In genomic region chr6:29496270-29496669, GRCm38 (mm10) we compare ENCODE assay signal across 16 mouse cellular contexts. TPM values are rescaled to one million over a fixed set of nuclear protein-coding genes. Genes with fewer than 3 reads are reported as not detected.
A peak's percentile ranks its signal among the peaks of the same experiment; 100 is the strongest.
DNase-seq lines count a peak whose midpoint lies in the region; ATAC-seq and TF ChIP-seq lines count a peak whose summit lies in the region.
"Had no signal": no experiment of that assay in that cellular context is flagged by ENCODE, and none has a peak within 500 bp of the region (broad histone marks: within the 10 kb centered on the region; RNA-seq: fewer than 3 reads in every experiment).

No protein-coding gene starts in this region.

- no peak overlapping the region for H3K27ac ChIP-seq in forebrain, embryonic 10.5 days
- H3K27ac ChIP-seq in forebrain, embryonic 15.5 days (replicated peaks) = no peak overlapping the region
- H3K27ac ChIP-seq in heart, embryonic 15.5 days = no peak overlapping the region
- no peak overlapping the region for H3K27ac ChIP-seq in lung, embryonic 15.5 days
- no peak overlapping the region for H3K27ac ChIP-seq in hindbrain, postnatal 0 days
- H3K27ac ChIP-seq: hindbrain, embryonic 15.5 days had no signal

- WGBS in forebrain, embryonic 10.5 days = 17% methylated on average over 25 of the region's 25 CpGs
- WGBS in forebrain, embryonic 15.5 days = 9% methylated on average over 25 of the region's 25 CpGs
- WGBS in heart, embryonic 15.5 days = 32% methylated on average over 25 of the region's 25 CpGs
- 30% methylated on average over 25 of the region's 25 CpGs for WGBS in lung, embryonic 15.5 days
- WGBS in hindbrain, postnatal 0 days = 19% methylated on average over 24 of the region's 25 CpGs

- H3K4me2 ChIP-seq in forebrain, embryonic 15.5 days (replicated peaks) = no peak overlapping the region
- H3K4me2 ChIP-seq in heart, embryonic 15.5 days = peak overlapping the region; percentile 9; the same call in 1 of the 2 replicates
- H3K4me2 ChIP-seq in lung, embryonic 15.5 days = no peak overlapping the region
- peak overlapping the region; percentile 25; the same call in 1 of the 2 replicates for H3K4me2 ChIP-seq in hindbrain, postnatal 0 days (ENCODE audit: low read depth, low read length)
- H3K4me2 ChIP-seq: hindbrain, embryonic 15.5 days had no signal

- peaks cover 79% of the 10 kb centered on the region for H3K27me3 ChIP-seq in forebrain, embryonic 10.5 days (ENCODE audit: poor library complexity, severe bottlenecking)
- H3K27me3 ChIP-seq in forebrain, embryonic 15.5 days = peaks cover 30% of the 10 kb centered on the region
- H3K27me3 ChIP-seq in heart, embryonic 15.5 days = peaks cover 29% of the 10 kb centered on the region
- H3K27me3 ChIP-seq in lung, embryonic 15.5 days = peaks cover 16% of the 10 kb centered on the region
- peaks cover 14% of the 10 kb centered on the region; the same call in 1 of the 2 replicates for H3K27me3 ChIP-seq in hindbrain, postnatal 0 days (ENCODE audit: insufficient read depth, low read length)

- H3K36me3 ChIP-seq in forebrain, embryonic 10.5 days (replicated peaks) = peaks cover 8% of the 10 kb centered on the region
- H3K36me3 ChIP-seq in forebrain, embryonic 15.5 days = no peaks in the 10 kb centered on the region
- H3K36me3 ChIP-seq in heart, embryonic 15.5 days = no peaks in the 10 kb centered on the region
- peaks cover 2% of the 10 kb centered on the region; the same call in 1 of the 2 replicates for H3K36me3 ChIP-seq in lung, embryonic 15.5 days
- H3K36me3 ChIP-seq in hindbrain, postnatal 0 days (ENCODE audit: insufficient read depth, low read length) = no peaks in the 10 kb centered on the region
- H3K36me3 ChIP-seq: hindbrain, embryonic 15.5 days had no signal

- H3K4me3 ChIP-seq in forebrain, embryonic 10.5 days = peak overlapping the region; percentile 31
- no peak overlapping the region for H3K4me3 ChIP-seq in forebrain, embryonic 15.5 days
- no peak overlapping the region for H3K4me3 ChIP-seq in heart, embryonic 15.5 days
- H3K4me3 ChIP-seq in lung, embryonic 15.5 days = no peak overlapping the region
- no peak overlapping the region for H3K4me3 ChIP-seq in hindbrain, postnatal 0 days (ENCODE audit: low read length)
- H3K4me3 ChIP-seq: hindbrain, embryonic 15.5 days had no signal

- H3K4me1 ChIP-seq in forebrain, embryonic 10.5 days = peaks cover 12% of the 10 kb centered on the region
- H3K4me1 ChIP-seq in forebrain, embryonic 15.5 days = no peaks in the 10 kb centered on the region
- no peaks in the 10 kb centered on the region for H3K4me1 ChIP-seq in heart, embryonic 15.5 days (replicated peaks)
- no peaks in the 10 kb centered on the region for H3K4me1 ChIP-seq in lung, embryonic 15.5 days
- no peaks in the 10 kb centered on the region for H3K4me1 ChIP-seq in hindbrain, postnatal 0 days (ENCODE audit: insufficient read depth, low read length)
- H3K4me1 ChIP-seq: hindbrain, embryonic 15.5 days had no signal

- H3K9ac ChIP-seq in forebrain, embryonic 15.5 days (replicated peaks) = no peak overlapping the region
- H3K9ac ChIP-seq in heart, embryonic 15.5 days = no peak overlapping the region
- H3K9ac ChIP-seq in lung, embryonic 15.5 days = no peak overlapping the region
- H3K9ac ChIP-seq in hindbrain, postnatal 0 days (replicated peaks; ENCODE audit: low read length) = no peak overlapping the region
- H3K9ac ChIP-seq: hindbrain, embryonic 15.5 days had no signal

- no peak for ATAC-seq in forebrain, embryonic 15.5 days (replicated peaks)
- ATAC-seq in heart, embryonic 15.5 days (replicated peaks; ENCODE audit: insufficient number of reproducible peaks, insufficient read depth, low FRiP score, low read depth) = no peak
- ATAC-seq in lung, embryonic 15.5 days (ENCODE audit: borderline replicate concordance, extremely low read depth, low FRiP score, low TSS enrichment) = 0 out of 2 replicates have a peak, but pooled peaks have one; percentile 28
- ATAC-seq in hindbrain, postnatal 0 days = no peak

- TF ChIP-seq CTCF in hindbrain, postnatal 0 days (IDR thresholded peaks at IDR 0.05; ENCODE audit: low read depth) = no peak

- no peak for DNase-seq in forebrain, embryonic 10.5 days (ENCODE audit: extremely low spot score, low spot score)
- no peak for DNase-seq in heart, postnatal 36 days
- DNase-seq in lung, postnatal 25 days (ENCODE audit: low spot score) = no peak
- DNase-seq in hindbrain, postnatal 0 days (ENCODE audit: low spot score) = no peak
- no peak for DNase-seq in gastrocnemius, postnatal 36 days
- DNase-seq: adrenal gland, adult 2 months; cerebellum, adult 18-20 months; kidney, adult 9 months; lung, postnatal 4 days had no signal

- intact Hi-C loops in heart, postnatal 36 days (cut with DNase I) = no loop called here
- intact Hi-C loops in gastrocnemius, postnatal 36 days (cut with DNase I) = no loop called here

- no peaks in the 10 kb centered on the region for H3K9me3 ChIP-seq in forebrain, embryonic 10.5 days
- no peaks in the 10 kb centered on the region for H3K9me3 ChIP-seq in forebrain, embryonic 15.5 days
- no peaks in the 10 kb centered on the region for H3K9me3 ChIP-seq in heart, embryonic 15.5 days (replicated peaks)
- no peaks in the 10 kb centered on the region for H3K9me3 ChIP-seq in lung, embryonic 15.5 days
- no peaks in the 10 kb centered on the region for H3K9me3 ChIP-seq in hindbrain, postnatal 0 days (ENCODE audit: low read length)
- H3K9me3 ChIP-seq: hindbrain, embryonic 15.5 days had no signal

RNA-seq across cellular contexts. Expression of gene Kcp, which starts 11.5 kb away (rescaled TPM):
- 10.8 and 10.9 TPM in 2 replicates for polyA plus RNA-seq in forebrain, embryonic 10.5 days (2016; fragmentation: Nextera tagmentation; extraction: Ambion mirVana)
- 9.6 and 13.3 TPM in 2 replicates for polyA plus RNA-seq in forebrain, embryonic 15.5 days (2015; fragmentation: Nextera tagmentation; extraction: Ambion mirVana)
- 7.3 and 12.5 TPM in 2 replicates for polyA plus RNA-seq in heart, embryonic 15.5 days (2015; fragmentation: Nextera tagmentation; extraction: Ambion mirVana)
- total RNA-seq in heart, postnatal 36 days (2021) = 1 to 10 TPM; 2.7 to 5.8 TPM
- 14.0 and 14.1 TPM in 2 replicates for polyA plus RNA-seq in lung, embryonic 15.5 days (2015; fragmentation: Nextera tagmentation; extraction: Ambion mirVana)
- 13.1 and 27.5 TPM in 2 replicates for total RNA-seq in hindbrain, postnatal 0 days (2014; rRNA removed)
- polyA plus RNA-seq in hindbrain, postnatal 0 days (2015; fragmentation: Nextera tagmentation; extraction: Ambion mirVana) = 7.6 and 7.7 TPM in 2 replicates
- total RNA-seq in gastrocnemius, postnatal 36 days (2021) = 1 to 10 TPM; 5.4 to 5.9 TPM

RNA-seq across cellular contexts. Expression of gene Atp6v1fnb, which starts 25.0 kb away (rescaled TPM):
- polyA plus RNA-seq in forebrain, embryonic 10.5 days (2016; fragmentation: Nextera tagmentation; extraction: Ambion mirVana) = 0.22 TPM in 1 of 2 replicates, not detected in the other
- polyA plus RNA-seq in forebrain, embryonic 15.5 days (2015; fragmentation: Nextera tagmentation; extraction: Ambion mirVana) = 0.29 TPM in 1 of 2 replicates, not detected in the other
- not detected in 2 replicates for polyA plus RNA-seq in heart, embryonic 15.5 days (2015; fragmentation: Nextera tagmentation; extraction: Ambion mirVana)
- total RNA-seq in heart, postnatal 36 days (2021) = not detected
- polyA plus RNA-seq in lung, embryonic 15.5 days (2015; fragmentation: Nextera tagmentation; extraction: Ambion mirVana) = not detected in 2 replicates
- 0.47 TPM in 1 of 2 replicates, not detected in the other for total RNA-seq in hindbrain, postnatal 0 days (2014; rRNA removed)
- polyA plus RNA-seq in hindbrain, postnatal 0 days (2015; fragmentation: Nextera tagmentation; extraction: Ambion mirVana) = 0.59 TPM in 1 of 2 replicates, not detected in the other
- not detected for total RNA-seq in gastrocnemius, postnatal 36 days (2021)
- total RNA-seq: gastrocnemius, adult 8-10 months had no signal
- polyA plus RNA-seq: adrenal gland, adult 2 months; cortical plate, adult 2 months; urinary bladder, adult 2 months had no signal

RNA-seq across cellular contexts. Expression of gene Atp6v1f, which starts 28.8 kb away (rescaled TPM):
- 187 and 200 TPM in 2 replicates for polyA plus RNA-seq in forebrain, embryonic 10.5 days (2016; fragmentation: Nextera tagmentation; extraction: Ambion mirVana)
- 327 TPM in 2 replicates for polyA plus RNA-seq in forebrain, embryonic 15.5 days (2015; fragmentation: Nextera tagmentation; extraction: Ambion mirVana)
- polyA plus RNA-seq in heart, embryonic 15.5 days (2015; fragmentation: Nextera tagmentation; extraction: Ambion mirVana) = 187 and 202 TPM in 2 replicates
- 100 to 1,000 TPM; 105 to 107 TPM for total RNA-seq in heart, postnatal 36 days (2021)
- polyA plus RNA-seq in lung, embryonic 15.5 days (2015; fragmentation: Nextera tagmentation; extraction: Ambion mirVana) = 201 and 209 TPM in 2 replicates
- 229 and 240 TPM in 2 replicates for total RNA-seq in hindbrain, postnatal 0 days (2014; rRNA removed)
- polyA plus RNA-seq in hindbrain, postnatal 0 days (2015; fragmentation: Nextera tagmentation; extraction: Ambion mirVana) = 371 and 385 TPM in 2 replicates
- total RNA-seq in gastrocnemius, postnatal 36 days (2021) = 100 to 1,000 TPM in 1 of 2 experiments, 10 to 100 TPM in 1; 94.2 to 103 TPM

RNA-seq across cellular contexts. Expression of gene Irf5, which starts 30.2 kb away (rescaled TPM):
- 1.1 and 1.4 TPM in 2 replicates for polyA plus RNA-seq in forebrain, embryonic 10.5 days (2016; fragmentation: Nextera tagmentation; extraction: Ambion mirVana)
- polyA plus RNA-seq in forebrain, embryonic 15.5 days (2015; fragmentation: Nextera tagmentation; extraction: Ambion mirVana) = 1.3 and 1.4 TPM in 2 replicates
- 4.5 and 8.6 TPM in 2 replicates for polyA plus RNA-seq in heart, embryonic 15.5 days (2015; fragmentation: Nextera tagmentation; extraction: Ambion mirVana)
- 1 to 10 TPM; 3.1 to 3.7 TPM for total RNA-seq in heart, postnatal 36 days (2021)
- 4.4 and 6.2 TPM in 2 replicates for polyA plus RNA-seq in lung, embryonic 15.5 days (2015; fragmentation: Nextera tagmentation; extraction: Ambion mirVana)
- 2.4 and 3.9 TPM in 2 replicates for total RNA-seq in hindbrain, postnatal 0 days (2014; rRNA removed)
- polyA plus RNA-seq in hindbrain, postnatal 0 days (2015; fragmentation: Nextera tagmentation; extraction: Ambion mirVana) = 1.8 and 2.1 TPM in 2 replicates
- total RNA-seq in gastrocnemius, postnatal 36 days (2021) = 1 to 10 TPM; 1.6 to 3.7 TPM

Comparison
In these comparisons a context has a peak if more than half of its experiments do, and no peak if none do; other contexts are left out.
1. H3K4me2 ChIP-seq: peak in heart, embryonic 15.5 days (single experiment) and hindbrain, postnatal 0 days (single experiment); none in forebrain, embryonic 15.5 days (single experiment) and lung, embryonic 15.5 days (single experiment).